Mouse (Mus musculus) bone marrow macrophage, adult 2 months (primary cell): Measurements from ENCODE around the gene Exoc2.

Experiments used
- CTCF ChIP-seq: IDR thresholded peaks from 2 replicates; pipeline ENCODE4 v1.5.1; 2012; ENCODE audit warnings: low read depth, mild to moderate bottlenecking, low read length, moderate library complexity
- POLR2A ChIP-seq: IDR thresholded peaks from 2 replicates; pipeline ENCODE4 v1.6.1; 2012; ENCODE audit warnings: mild to moderate bottlenecking, low read depth, low read length, borderline replicate concordance

GRCm38 (mm10) chr13:30978224-30978623 is 4.3 kb upstream of the Exoc2 start:
- TF ChIP-seq POLR2A, result no peak
- TF ChIP-seq CTCF, result no peak
